8 mouse cellular contexts compared by ENCODE assay signal in the genomic region with DNA sequence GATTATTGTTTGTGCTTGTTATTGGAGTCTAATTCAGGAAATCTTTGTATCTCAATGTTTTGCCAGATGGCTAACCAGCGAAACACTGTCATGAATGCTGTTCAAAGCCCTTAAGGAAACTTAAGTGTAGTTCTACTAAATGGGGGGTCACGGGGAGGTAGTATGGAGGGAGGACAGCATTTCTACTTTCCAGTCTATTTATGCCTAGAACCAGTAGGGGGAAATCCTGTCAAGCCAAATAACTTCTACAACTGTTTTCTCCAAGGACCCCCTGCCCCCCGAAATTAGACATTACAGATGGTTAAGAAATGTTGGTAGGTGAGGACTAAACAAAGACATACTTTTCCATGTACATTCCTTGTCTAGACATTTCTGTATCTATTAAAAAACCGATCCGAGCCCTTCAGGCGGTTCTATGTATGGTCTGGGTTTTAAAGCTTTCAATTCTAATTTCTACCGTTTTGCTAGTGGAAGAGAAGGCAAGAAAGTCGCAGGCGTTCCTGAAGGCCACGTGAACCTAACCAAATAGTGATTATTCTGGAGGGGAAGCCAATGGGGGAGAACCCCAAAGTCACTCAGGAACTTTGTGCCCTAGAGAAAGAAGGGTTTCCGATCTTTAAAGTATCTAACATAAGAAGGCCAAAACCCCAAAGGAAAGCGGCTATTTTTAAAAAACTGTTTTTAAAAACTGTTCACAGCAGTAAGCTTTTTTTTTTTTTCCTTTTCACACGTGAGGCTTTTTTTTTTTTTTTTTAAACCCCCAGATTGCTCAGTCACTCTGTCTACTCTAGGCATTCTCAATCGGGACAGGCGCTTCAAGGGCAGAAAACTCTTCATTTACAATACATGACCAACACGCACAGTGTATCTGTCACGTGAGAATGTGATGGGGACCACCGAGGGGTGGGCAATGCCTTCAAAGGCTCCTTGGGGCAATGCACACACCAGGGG. TPM values are rescaled to one million over a fixed set of nuclear protein-coding genes. Genes with fewer than 3 reads are reported as not detected.
DNase-seq lines count a peak whose midpoint lies in the region; ATAC-seq and TF ChIP-seq lines count a peak whose summit lies in the region.

No protein-coding gene starts in this region.

- H3K4me1 ChIP-seq in heart, embryonic 13.5 days: peaks cover 9% of the 10 kb centered on the region; the same call in 1 of the 2 replicates
- H3K4me1 ChIP-seq in ES-Bruce4 (ENCODE audit: control insufficient read depth, insufficient read depth, low read length): no peaks in the 10 kb centered on the region
- 0 out of 2 replicates have a peak, but pooled peaks cover 5% of the 10 kb centered on the region for H3K4me1 ChIP-seq in forebrain, embryonic 14.5 days (ENCODE audit: control insufficient read depth, insufficient read depth, low read length)
- H3K4me1 ChIP-seq in liver, postnatal 0 days (ENCODE audit: insufficient read depth): 0 out of 2 replicates have a peak, but pooled peaks cover 5% of the 10 kb centered on the region

- ATAC-seq in heart, embryonic 13.5 days (ENCODE audit: extremely low read depth, insufficient number of reproducible peaks, low FRiP score, low TSS enrichment): no peak
- no peak for ATAC-seq in forebrain, embryonic 14.5 days
- ATAC-seq in liver, postnatal 0 days: peak; percentile 20; the same call in 1 of the 2 replicates

- H3K4me2 ChIP-seq in heart, embryonic 13.5 days: peak overlapping the region; percentile 90
- H3K4me2 ChIP-seq in forebrain, embryonic 14.5 days (ENCODE audit: low read length): peak overlapping the region; percentile 72
- peak overlapping the region; percentile 98 for H3K4me2 ChIP-seq in liver, postnatal 0 days (ENCODE audit: low read depth, low read length)

- no peaks in the 10 kb centered on the region for H3K9me3 ChIP-seq in heart, embryonic 13.5 days
- H3K9me3 ChIP-seq in ES-Bruce4 (replicated peaks; ENCODE audit: control insufficient read depth, insufficient read depth, low read length, poor library complexity, severe bottlenecking): no peaks in the 10 kb centered on the region
- no peaks in the 10 kb centered on the region for H3K9me3 ChIP-seq in forebrain, embryonic 14.5 days (replicated peaks; ENCODE audit: control insufficient read depth, low read length)
- H3K9me3 ChIP-seq in liver, postnatal 0 days (ENCODE audit: low read length): no peaks in the 10 kb centered on the region

- peaks cover 80% of the 10 kb centered on the region for H3K27me3 ChIP-seq in heart, embryonic 13.5 days (replicated peaks)
- peaks cover 4% of the 10 kb centered on the region; the same call in 1 of the 2 replicates for H3K27me3 ChIP-seq in ES-Bruce4 (ENCODE audit: control insufficient read depth, insufficient read depth, low read length, poor library complexity, severe bottlenecking)
- H3K27me3 ChIP-seq in forebrain, embryonic 14.5 days (replicated peaks; ENCODE audit: control insufficient read depth, insufficient read depth, low read length): 0 out of 2 replicates have a peak, but pooled peaks cover 7% of the 10 kb centered on the region
- H3K27me3 ChIP-seq in liver, postnatal 0 days (ENCODE audit: insufficient read depth, low read length): peaks cover 50% of the 10 kb centered on the region

- TF ChIP-seq EP300 in ES-Bruce4 (IDR thresholded peaks at IDR 0.05; ENCODE audit: insufficient read depth, low read depth, low read length): no peak
- TF ChIP-seq EP300 in liver, postnatal 0 days (IDR thresholded peaks at IDR 0.05; ENCODE audit: low read depth): no peak

- intact Hi-C loops in heart, postnatal 14 days (cut with DNase I): loop anchor here (5.0 kb wide), 1 partner anchor 66 kb away; no protein-coding TSS in a partner anchor

- no peak for TF ChIP-seq POLR2A in ES-Bruce4 (IDR thresholded peaks at IDR 0.05; ENCODE audit: insufficient read depth, low read length)

- H3K4me3 ChIP-seq in heart, embryonic 13.5 days: peak overlapping the region; percentile 83
- peak overlapping the region; percentile 91 for H3K4me3 ChIP-seq in ES-Bruce4 (ENCODE audit: low read depth, low read length)
- peak overlapping the region; percentile 72 for H3K4me3 ChIP-seq in forebrain, embryonic 14.5 days (ENCODE audit: low read depth, low read length)
- H3K4me3 ChIP-seq in liver, postnatal 0 days (ENCODE audit: low read depth, low read length): peak overlapping the region; percentile 72

- H3K27ac ChIP-seq in heart, embryonic 13.5 days (replicated peaks): no peak overlapping the region
- no peak overlapping the region for H3K27ac ChIP-seq in ES-Bruce4 (ENCODE audit: insufficient read depth, low read length)
- no peak overlapping the region for H3K27ac ChIP-seq in forebrain, embryonic 14.5 days (ENCODE audit: low read depth, low read length)
- H3K27ac ChIP-seq in liver, postnatal 0 days (ENCODE audit: low read depth): no peak overlapping the region

- no peak for DNase-seq in heart, postnatal 14 days
- DNase-seq in forebrain, embryonic 14.5 days (ENCODE audit: low spot score): peak; percentile 15
- DNase-seq in liver, postnatal 0 days: no peak
- DNase-seq in adrenal gland, postnatal 14 days: no peak
- no peak for DNase-seq in frontal cortex, postnatal 25 days (ENCODE audit: low spot score in 2 of 2)
- no peak for DNase-seq in left cerebral cortex, adult 11 months (ENCODE audit: low spot score)

- H3K9ac ChIP-seq in heart, embryonic 13.5 days: peak overlapping the region; percentile 88
- H3K9ac ChIP-seq in ES-Bruce4 (ENCODE audit: low read depth, poor library complexity, severe bottlenecking): peak overlapping the region; percentile 80
- peak overlapping the region; percentile 79 for H3K9ac ChIP-seq in forebrain, embryonic 14.5 days (ENCODE audit: low read length)
- H3K9ac ChIP-seq in liver, postnatal 0 days (replicated peaks): peak overlapping the region; percentile 66

- 16% methylated on average over 18 of the region's 18 CpGs for WGBS in heart, embryonic 13.5 days
- WGBS in forebrain, embryonic 14.5 days: 12% methylated on average over 18 of the region's 18 CpGs
- 15% methylated on average over 18 of the region's 18 CpGs for WGBS in liver, postnatal 0 days (ENCODE audit: insufficient replicate concordance)

- TF ChIP-seq CTCF in ES-Bruce4 (IDR thresholded peaks at IDR 0.05; ENCODE audit: low read depth, low read length): no peak
- TF ChIP-seq CTCF in liver, postnatal 0 days (IDR thresholded peaks at IDR 0.05; ENCODE audit: low read depth): no peak

- H3K36me3 ChIP-seq in heart, embryonic 13.5 days: no peaks in the 10 kb centered on the region
- H3K36me3 ChIP-seq in ES-Bruce4 (ENCODE audit: control insufficient read depth, insufficient read depth, low read length, poor library complexity, severe bottlenecking): no peaks in the 10 kb centered on the region
- no peaks in the 10 kb centered on the region for H3K36me3 ChIP-seq in forebrain, embryonic 14.5 days (ENCODE audit: control insufficient read depth, insufficient read depth, low read length)
- H3K36me3 ChIP-seq in liver, postnatal 0 days (replicated peaks; ENCODE audit: insufficient read depth, low read length): no peaks in the 10 kb centered on the region

RNA-seq across cellular contexts. Expression of a gene that starts 0.8 kb away (rescaled TPM):
- 1.4 and 1.9 TPM in 2 replicates for polyA plus RNA-seq in heart, embryonic 13.5 days (2015; fragmentation: Nextera tagmentation; extraction: Ambion mirVana)
- total RNA-seq in heart, postnatal 14 days (2021): 1 to 10 TPM in 1 of 2 experiments, under 1 TPM in 1; 0.49 to 2.0 TPM
- 1.8 and 2.8 TPM in 2 replicates for polyA plus RNA-seq in ES-Bruce4 (2011; ENCODE audit: insufficient read depth, insufficient read length, low read depth, missing spikeins)
- 0.69 and 0.72 TPM in 2 replicates for polyA plus RNA-seq in forebrain, embryonic 14.5 days (2014; fragmentation: Nextera tagmentation; extraction: Ambion mirVana)
- 4.8 and 6.6 TPM in 2 replicates for polyA plus RNA-seq in liver, postnatal 0 days (2015; fragmentation: Nextera tagmentation; extraction: Ambion mirVana)
- total RNA-seq in adrenal gland, postnatal 14 days (2021): 56.9 and 65.7 TPM in 2 replicates

RNA-seq across cellular contexts. Expression of a gene that starts 0.9 kb away (rescaled TPM):
- 0.22 and 0.31 TPM in 2 replicates for polyA plus RNA-seq in heart, embryonic 13.5 days (2015; fragmentation: Nextera tagmentation; extraction: Ambion mirVana)
- total RNA-seq in heart, postnatal 14 days (2021): 1 to 10 TPM; 1.1 to 1.2 TPM
- polyA plus RNA-seq in ES-Bruce4 (2011; ENCODE audit: insufficient read depth, insufficient read length, low read depth, missing spikeins): 0.36 and 1.1 TPM in 2 replicates
- 0.90 and 0.94 TPM in 2 replicates for polyA plus RNA-seq in forebrain, embryonic 14.5 days (2014; fragmentation: Nextera tagmentation; extraction: Ambion mirVana)
- polyA plus RNA-seq in liver, postnatal 0 days (2015; fragmentation: Nextera tagmentation; extraction: Ambion mirVana): not detected in 2 replicates
- total RNA-seq in adrenal gland, postnatal 14 days (2021): 0.93 and 1.3 TPM in 2 replicates
